In genomic region chr17:31569756-31570155, GRCm38 (mm10) we compare ENCODE assay signal across 23 mouse cellular contexts. TPM values are rescaled to one million over a fixed set of nuclear protein-coding genes. Genes with fewer than 3 reads are reported as not detected.
A peak's percentile ranks its signal among the peaks of the same experiment; 100 is the strongest.
DNase-seq lines count a peak whose midpoint lies in the region; ATAC-seq and TF ChIP-seq lines count a peak whose summit lies in the region.
"Had no signal": no experiment of that assay in that cellular context is flagged by ENCODE, and none has a peak within 500 bp of the region (broad histone marks: within the 10 kb centered on the region; RNA-seq: fewer than 3 reads in every experiment).

No protein-coding gene starts in this region.

- H3K4me3 ChIP-seq in gastrocnemius, adult 2 months: no peak overlapping the region
- H3K4me3 ChIP-seq in heart, embryonic 15.5 days: no peak overlapping the region
- H3K4me3 ChIP-seq in heart, embryonic 12.5 days: no peak overlapping the region
- H3K4me3 ChIP-seq in kidney, embryonic 16.5 days (ENCODE audit: low read length): no peak overlapping the region
- H3K4me3 ChIP-seq in kidney, embryonic 15.5 days (replicated peaks): no peak overlapping the region
- H3K4me3 ChIP-seq in midbrain, embryonic 11.5 days (ENCODE audit: low read depth, low read length): no peak overlapping the region
- H3K4me3 ChIP-seq in midbrain, embryonic 16.5 days (ENCODE audit: low read depth, low read length): no peak overlapping the region
- H3K4me3 ChIP-seq: embryonic facial prominence, embryonic 10.5 days; embryonic facial prominence, embryonic 13.5 days; erythroblast, embryonic 14.5 days; forebrain, embryonic 12.5 days; forebrain, embryonic 15.5 days; heart, embryonic 10.5 days; hindbrain, embryonic 10.5 days; hindbrain, embryonic 13.5 days had no signal

- intact Hi-C loops in gastrocnemius, adult 2 months (cut with DNase I): loop anchor here (5.0 kb wide), 1 partner anchor 88 kb away; the partner anchor contains the start of gene U2af1

- H3K9ac ChIP-seq in heart, embryonic 15.5 days: no peak overlapping the region
- no peak overlapping the region for H3K9ac ChIP-seq in heart, embryonic 12.5 days
- no peak overlapping the region for H3K9ac ChIP-seq in kidney, embryonic 16.5 days (replicated peaks; ENCODE audit: low read length)
- no peak overlapping the region for H3K9ac ChIP-seq in kidney, embryonic 15.5 days
- H3K9ac ChIP-seq in midbrain, embryonic 11.5 days (ENCODE audit: low read length): 0 out of 2 replicates have a peak overlapping the region, but pooled peaks have one; percentile 20
- H3K9ac ChIP-seq in midbrain, embryonic 16.5 days (ENCODE audit: low read depth, low read length): no peak overlapping the region
- H3K9ac ChIP-seq: embryonic facial prominence, embryonic 13.5 days; forebrain, embryonic 12.5 days; forebrain, embryonic 15.5 days; hindbrain, embryonic 13.5 days had no signal

- peaks cover 46% of the 10 kb centered on the region for H3K4me1 ChIP-seq in heart, embryonic 15.5 days (replicated peaks)
- H3K4me1 ChIP-seq in heart, embryonic 12.5 days (replicated peaks): peaks cover 56% of the 10 kb centered on the region
- peaks cover 34% of the 10 kb centered on the region for H3K4me1 ChIP-seq in kidney, embryonic 16.5 days (ENCODE audit: insufficient read depth, low read length)
- peaks cover 41% of the 10 kb centered on the region for H3K4me1 ChIP-seq in kidney, embryonic 15.5 days
- H3K4me1 ChIP-seq in midbrain, embryonic 11.5 days (ENCODE audit: control insufficient read depth, insufficient read depth, low read length): peaks cover 28% of the 10 kb centered on the region
- peaks cover 40% of the 10 kb centered on the region for H3K4me1 ChIP-seq in midbrain, embryonic 16.5 days (ENCODE audit: control insufficient read depth, insufficient read depth, low read length)

- ATAC-seq in heart, embryonic 15.5 days (replicated peaks; ENCODE audit: insufficient number of reproducible peaks, insufficient read depth, low FRiP score, low read depth): no peak
- no peak for ATAC-seq in heart, embryonic 12.5 days (ENCODE audit: insufficient number of reproducible peaks, low FRiP score)
- no peak for ATAC-seq in kidney, embryonic 16.5 days (ENCODE audit: low FRiP score, low TSS enrichment)
- ATAC-seq in kidney, embryonic 15.5 days (replicated peaks; ENCODE audit: low FRiP score): no peak
- ATAC-seq in midbrain, embryonic 11.5 days (ENCODE audit: low FRiP score): no peak
- ATAC-seq in midbrain, embryonic 16.5 days: no peak
- ATAC-seq: activated CD4-positive, CD25-positive, alpha-beta regulatory T cell, adult 4 months; forebrain, embryonic 15.5 days; hindbrain, embryonic 16.5 days had no signal

- H3K9me3 ChIP-seq in heart, embryonic 15.5 days (replicated peaks): no peaks in the 10 kb centered on the region
- H3K9me3 ChIP-seq in heart, embryonic 12.5 days (replicated peaks): no peaks in the 10 kb centered on the region
- H3K9me3 ChIP-seq in kidney, embryonic 16.5 days (ENCODE audit: low read length): no peaks in the 10 kb centered on the region
- no peaks in the 10 kb centered on the region for H3K9me3 ChIP-seq in kidney, embryonic 15.5 days (replicated peaks)
- no peaks in the 10 kb centered on the region for H3K9me3 ChIP-seq in midbrain, embryonic 11.5 days (ENCODE audit: control insufficient read depth, low read length)
- no peaks in the 10 kb centered on the region for H3K9me3 ChIP-seq in midbrain, embryonic 16.5 days (replicated peaks; ENCODE audit: control insufficient read depth, low read length, poor library complexity, severe bottlenecking)
- H3K9me3 ChIP-seq: embryonic facial prominence, embryonic 10.5 days; embryonic facial prominence, embryonic 13.5 days; forebrain, embryonic 12.5 days; forebrain, embryonic 15.5 days; heart, embryonic 10.5 days; hindbrain, embryonic 10.5 days; hindbrain, embryonic 13.5 days had no signal

- 91% methylated on average over 1 of the region's 1 CpGs for WGBS in heart, embryonic 15.5 days
- WGBS in heart, embryonic 12.5 days: 89% methylated on average over 1 of the region's 1 CpGs
- 86% methylated on average over 1 of the region's 1 CpGs for WGBS in kidney, embryonic 16.5 days
- WGBS in kidney, embryonic 15.5 days: 91% methylated on average over 1 of the region's 1 CpGs
- 92% methylated on average over 1 of the region's 1 CpGs for WGBS in midbrain, embryonic 11.5 days
- WGBS in midbrain, embryonic 16.5 days: 87% methylated on average over 1 of the region's 1 CpGs

- no peaks in the 10 kb centered on the region for H3K27me3 ChIP-seq in heart, embryonic 15.5 days
- no peaks in the 10 kb centered on the region for H3K27me3 ChIP-seq in heart, embryonic 12.5 days (replicated peaks)
- no peaks in the 10 kb centered on the region for H3K27me3 ChIP-seq in kidney, embryonic 16.5 days (ENCODE audit: insufficient read depth, low read length)
- no peaks in the 10 kb centered on the region for H3K27me3 ChIP-seq in kidney, embryonic 15.5 days
- H3K27me3 ChIP-seq in midbrain, embryonic 11.5 days (ENCODE audit: control insufficient read depth, insufficient read depth, low read length): no peaks in the 10 kb centered on the region
- H3K27me3 ChIP-seq in midbrain, embryonic 16.5 days (ENCODE audit: control insufficient read depth, insufficient read depth, low read depth, low read length): no peaks in the 10 kb centered on the region
- H3K27me3 ChIP-seq: embryonic facial prominence, embryonic 13.5 days; forebrain, embryonic 12.5 days; forebrain, embryonic 15.5 days; hindbrain, embryonic 13.5 days had no signal

- H3K4me2 ChIP-seq in heart, embryonic 15.5 days: no peak overlapping the region
- H3K4me2 ChIP-seq in heart, embryonic 12.5 days: no peak overlapping the region
- no peak overlapping the region for H3K4me2 ChIP-seq in kidney, embryonic 16.5 days (replicated peaks; ENCODE audit: low read depth, low read length)
- no peak overlapping the region for H3K4me2 ChIP-seq in kidney, embryonic 15.5 days
- no peak overlapping the region for H3K4me2 ChIP-seq in midbrain, embryonic 11.5 days
- no peak overlapping the region for H3K4me2 ChIP-seq in midbrain, embryonic 16.5 days (ENCODE audit: low read length)
- H3K4me2 ChIP-seq: embryonic facial prominence, embryonic 13.5 days; forebrain, embryonic 12.5 days; forebrain, embryonic 15.5 days; hindbrain, embryonic 13.5 days had no signal

- no peak for DNase-seq in gastrocnemius, adult 2 months
- DNase-seq in gastrocnemius, adult 18-20 months (ENCODE audit: low spot score): no peak
- DNase-seq in midbrain, embryonic 11.5 days (ENCODE audit: low spot score, missing footprints): no peak
- DNase-seq: adrenal gland, adult 8-10 months; adrenal gland, postnatal 25 days; cerebellum, adult 11-12 months; cerebellum, adult 8-10 months; cerebellum, postnatal 36 days had no signal

- H3K27ac ChIP-seq in gastrocnemius, adult 2 months: peak overlapping the region; percentile 76
- H3K27ac ChIP-seq in heart, embryonic 15.5 days: peak overlapping the region; percentile 22; the same call in 1 of the 2 replicates
- no peak overlapping the region for H3K27ac ChIP-seq in heart, embryonic 12.5 days (ENCODE audit: poor library complexity, severe bottlenecking)
- 0 out of 2 replicates have a peak overlapping the region, but pooled peaks have one; percentile 35 for H3K27ac ChIP-seq in kidney, embryonic 16.5 days (ENCODE audit: low read length)
- H3K27ac ChIP-seq in kidney, embryonic 15.5 days: no peak overlapping the region; the same call in 1 of the 2 replicates
- no peak overlapping the region for H3K27ac ChIP-seq in midbrain, embryonic 11.5 days (ENCODE audit: low read depth, low read length)
- H3K27ac ChIP-seq in midbrain, embryonic 16.5 days (ENCODE audit: low read length): no peak overlapping the region
- H3K27ac ChIP-seq: embryonic facial prominence, embryonic 10.5 days; embryonic facial prominence, embryonic 13.5 days; forebrain, embryonic 12.5 days; forebrain, embryonic 15.5 days; heart, embryonic 10.5 days; hindbrain, embryonic 10.5 days had no signal

- no peaks in the 10 kb centered on the region for H3K36me3 ChIP-seq in heart, embryonic 15.5 days
- 0 out of 2 replicates have a peak, but pooled peaks cover 2% of the 10 kb centered on the region for H3K36me3 ChIP-seq in heart, embryonic 12.5 days
- peaks cover 4% of the 10 kb centered on the region; the same call in 1 of the 2 replicates for H3K36me3 ChIP-seq in kidney, embryonic 16.5 days (ENCODE audit: insufficient read depth, low read length)
- no peaks in the 10 kb centered on the region; the same call in 1 of the 2 replicates for H3K36me3 ChIP-seq in kidney, embryonic 15.5 days
- H3K36me3 ChIP-seq in midbrain, embryonic 11.5 days (ENCODE audit: control insufficient read depth, insufficient read depth, low read length): no peaks in the 10 kb centered on the region
- no peaks in the 10 kb centered on the region for H3K36me3 ChIP-seq in midbrain, embryonic 16.5 days (ENCODE audit: control insufficient read depth, insufficient read depth, low read length)
- H3K36me3 ChIP-seq: embryonic facial prominence, embryonic 13.5 days; forebrain, embryonic 12.5 days; forebrain, embryonic 15.5 days; heart, embryonic 10.5 days; hindbrain, embryonic 10.5 days; hindbrain, embryonic 13.5 days had no signal

- TF ChIP-seq CTCF in gastrocnemius, adult 2 months (IDR thresholded peaks at IDR 0.05): no peak

RNA-seq across cellular contexts. Expression of gene Pknox1, which starts 5.2 kb away (rescaled TPM):
- 1 to 10 TPM; 7.0 to 7.1 TPM for total RNA-seq in gastrocnemius, adult 2 months (2021)
- total RNA-seq in gastrocnemius, adult 18-20 months (2021): 10 to 100 TPM in 1 of 2 experiments, 1 to 10 TPM in 1; 5.8 to 11.4 TPM
- polyA plus RNA-seq in heart, embryonic 15.5 days (2015; fragmentation: Nextera tagmentation; extraction: Ambion mirVana): 14.0 and 19.9 TPM in 2 replicates
- polyA plus RNA-seq in heart, embryonic 12.5 days (2016; fragmentation: Nextera tagmentation; extraction: Ambion mirVana): 19.8 and 20.2 TPM in 2 replicates
- polyA plus RNA-seq in kidney, embryonic 16.5 days (2015; fragmentation: Nextera tagmentation; extraction: Ambion mirVana): 38.2 and 44.5 TPM in 2 replicates
- 36.7 and 40.5 TPM in 2 replicates for polyA plus RNA-seq in kidney, embryonic 15.5 days (2015; fragmentation: Nextera tagmentation; extraction: Ambion mirVana)
- 22.4 and 22.7 TPM in 2 replicates for polyA plus RNA-seq in midbrain, embryonic 11.5 days (2014; fragmentation: Nextera tagmentation; extraction: Ambion mirVana)
- polyA plus RNA-seq in midbrain, embryonic 16.5 days (2015; fragmentation: Nextera tagmentation; extraction: Ambion mirVana): 18.8 and 25.0 TPM in 2 replicates

RNA-seq across cellular contexts. Expression of gene Ndufv3, which starts 49.8 kb away (rescaled TPM):
- total RNA-seq in gastrocnemius, adult 2 months (2021): 100 to 1,000 TPM; 451 to 524 TPM
- 100 to 1,000 TPM; 469 to 480 TPM for total RNA-seq in gastrocnemius, adult 18-20 months (2021)
- 512 and 629 TPM in 2 replicates for polyA plus RNA-seq in heart, embryonic 15.5 days (2015; fragmentation: Nextera tagmentation; extraction: Ambion mirVana)
- 494 and 510 TPM in 2 replicates for polyA plus RNA-seq in heart, embryonic 12.5 days (2016; fragmentation: Nextera tagmentation; extraction: Ambion mirVana)
- polyA plus RNA-seq in kidney, embryonic 16.5 days (2015; fragmentation: Nextera tagmentation; extraction: Ambion mirVana): 262 and 271 TPM in 2 replicates
- polyA plus RNA-seq in kidney, embryonic 15.5 days (2015; fragmentation: Nextera tagmentation; extraction: Ambion mirVana): 261 TPM in 2 replicates
- polyA plus RNA-seq in midbrain, embryonic 11.5 days (2014; fragmentation: Nextera tagmentation; extraction: Ambion mirVana): 239 and 249 TPM in 2 replicates
- polyA plus RNA-seq in midbrain, embryonic 16.5 days (2015; fragmentation: Nextera tagmentation; extraction: Ambion mirVana): 400 and 424 TPM in 2 replicates

RNA-seq across cellular contexts. Expression of gene Wdr4, which starts 50.0 kb away (rescaled TPM):
- 1 to 10 TPM; 4.3 to 7.7 TPM for total RNA-seq in gastrocnemius, adult 2 months (2021)
- 1 to 10 TPM; 4.6 to 7.5 TPM for total RNA-seq in gastrocnemius, adult 18-20 months (2021)
- polyA plus RNA-seq in heart, embryonic 15.5 days (2015; fragmentation: Nextera tagmentation; extraction: Ambion mirVana): 16.7 and 26.0 TPM in 2 replicates
- 22.6 and 23.1 TPM in 2 replicates for polyA plus RNA-seq in heart, embryonic 12.5 days (2016; fragmentation: Nextera tagmentation; extraction: Ambion mirVana)
- polyA plus RNA-seq in kidney, embryonic 16.5 days (2015; fragmentation: Nextera tagmentation; extraction: Ambion mirVana): 51.6 and 57.8 TPM in 2 replicates
- polyA plus RNA-seq in kidney, embryonic 15.5 days (2015; fragmentation: Nextera tagmentation; extraction: Ambion mirVana): 46.5 and 49.6 TPM in 2 replicates
- polyA plus RNA-seq in midbrain, embryonic 11.5 days (2014; fragmentation: Nextera tagmentation; extraction: Ambion mirVana): 35.4 and 39.4 TPM in 2 replicates
- polyA plus RNA-seq in midbrain, embryonic 16.5 days (2015; fragmentation: Nextera tagmentation; extraction: Ambion mirVana): 38.5 and 43.7 TPM in 2 replicates

Comparison
In these comparisons a context has a peak if more than half of its experiments do, and no peak if none do; other contexts are left out.
1. H3K27ac ChIP-seq: peak in gastrocnemius, adult 2 months (single experiment), heart, embryonic 15.5 days (single experiment) and kidney, embryonic 16.5 days (single experiment); none in heart, embryonic 12.5 days (single experiment), kidney, embryonic 15.5 days (single experiment), midbrain, embryonic 11.5 days (single experiment) and midbrain, embryonic 16.5 days (single experiment).